Mouse (Mus musculus) heart, postnatal 0 days (tissue): Measurements from ENCODE around the gene Ccdc190.

ENCODE experiments used
- CTCF ChIP-seq: IDR thresholded peaks from 2 replicates; pipeline ENCODE4 v1.5.1; 2016; ENCODE audit warnings: antibody characterized with exemption, control low read depth, low read depth
- EP300 ChIP-seq: IDR thresholded peaks from 2 replicates; pipeline ENCODE4 v1.6.1; 2016; ENCODE audit warnings: antibody characterized with exemption, low read depth

DNA sequence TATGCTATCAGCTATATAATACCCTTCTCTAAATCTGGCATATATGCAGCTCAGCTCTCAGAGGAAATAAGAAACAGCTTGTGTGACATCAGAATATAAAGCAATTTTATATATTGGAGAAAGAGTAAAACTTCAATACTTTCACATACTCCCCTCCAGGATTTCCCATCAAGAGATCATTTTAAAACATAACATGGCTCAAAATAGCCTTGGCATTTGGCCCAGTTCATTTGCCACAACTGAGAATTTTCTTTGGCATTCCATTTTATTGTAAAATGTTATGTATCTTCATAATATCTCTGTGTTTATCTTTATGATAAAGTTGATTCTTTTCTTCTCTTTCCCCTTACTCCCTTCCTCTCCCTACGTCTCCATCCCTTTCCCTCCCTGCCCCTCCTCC is 32.8 kb upstream of the Ccdc190 start:
- TF ChIP-seq CTCF (no peak), EP300 (no peak)
